Mouse (Mus musculus) brain, embryonic 14.5 days (tissue): ENCODE measurements at regions not wholly inside any gene's neighbourhood (a gene's known extent, or its start where the extent isn't known, plus 50 kb on each side); places are given as distances from the start of the nearest gene placed in this dataset.

ENCODE experiments used
- DNase-seq: peaks from one replicate; pipeline ENCODE4 v3.0.0-alpha.2; 2011; ENCODE audit warnings: low read depth
- CTCF ChIP-seq: fragments of 200-500 bp; IDR thresholded peaks from 2 replicates; pipeline ENCODE4 v1.5.1; 2012; ENCODE audit warnings: inconsistent platforms, mild to moderate bottlenecking, moderate library complexity, borderline replicate concordance; ENCODE audit not compliant: insufficient read depth, insufficient read length; ENCODE audit errors: extremely low read depth
- POLR2A ChIP-seq: fragments of 200-500 bp; IDR thresholded peaks from 2 replicates; pipeline ENCODE4 v1.6.1; 2012; ENCODE audit warnings: mild to moderate bottlenecking, inconsistent platforms, borderline replicate concordance; ENCODE audit not compliant: poor library complexity, insufficient read depth, insufficient read length, severe bottlenecking; ENCODE audit errors: extremely low read depth

GRCm38 (mm10) chr5:103355372-103356300 lies 69.4 kb upstream of the Ptpn13 start:
- TF ChIP-seq CTCF (peak; percentile 83), POLR2A (no peak)
- DNase-seq: peak; percentile 82

- peak; percentile 75 for DNase-seq
- TF ChIP-seq POLR2A (no peak), CTCF (peak; percentile 72)
Observed at GRCm38 (mm10) chr5:103343869-103344268, 81.1 kb upstream of the Ptpn13 start.

GRCm38 (mm10) chr5:103341456-103341855 lies 83.5 kb upstream of the Ptpn13 start:
- TF ChIP-seq POLR2A (no peak), CTCF (no peak)
- peak; percentile 90 for DNase-seq

- DNase-seq: peak; percentile 49
- TF ChIP-seq POLR2A (no peak), CTCF (no peak)
Observed at GRCm38 (mm10) chr5:103340626-103341025, 84.4 kb upstream of the Ptpn13 start.

GRCm38 (mm10) chr5:103336689-103337490 lies 88.1 kb upstream of the Ptpn13 start:
- TF ChIP-seq CTCF (no peak), POLR2A (no peak)
- peak; percentile 76 for DNase-seq

- DNase-seq: peak; percentile 96
- TF ChIP-seq CTCF (no peak), POLR2A (no peak)
Observed at GRCm38 (mm10) chr5:103335916-103336688, 88.9 kb upstream of the Ptpn13 start.

- no peak for TF ChIP-seq CTCF
- no peak for DNase-seq
Observed at GRCm38 (mm10) chr5:103326412-103326811, 98.6 kb upstream of the Ptpn13 start.

- TF ChIP-seq POLR2A (no peak), CTCF (no peak)
- no peak for DNase-seq
Observed at GRCm38 (mm10) chr5:103320341-103320740, 104.7 kb upstream of the Ptpn13 start.

GRCm38 (mm10) chr5:103309806-103310525 lies 98.8 kb upstream of the Mapk10 start:
- TF ChIP-seq CTCF: no peak
- TF ChIP-seq POLR2A: no peak
- DNase-seq: peak; percentile 64

GRCm38 (mm10) chr5:103305716-103306447 lies 94.7 kb upstream of the Mapk10 start:
- no peak for TF ChIP-seq CTCF
- TF ChIP-seq POLR2A: no peak
- DNase-seq: peak; percentile 69
